Mouse (Mus musculus): ENCODE measurements at regions not wholly inside any gene's neighbourhood (a gene's known extent, or its start where the extent isn't known, plus 50 kb on each side); places are given as distances from the start of the nearest gene placed in this dataset.

DNA sequence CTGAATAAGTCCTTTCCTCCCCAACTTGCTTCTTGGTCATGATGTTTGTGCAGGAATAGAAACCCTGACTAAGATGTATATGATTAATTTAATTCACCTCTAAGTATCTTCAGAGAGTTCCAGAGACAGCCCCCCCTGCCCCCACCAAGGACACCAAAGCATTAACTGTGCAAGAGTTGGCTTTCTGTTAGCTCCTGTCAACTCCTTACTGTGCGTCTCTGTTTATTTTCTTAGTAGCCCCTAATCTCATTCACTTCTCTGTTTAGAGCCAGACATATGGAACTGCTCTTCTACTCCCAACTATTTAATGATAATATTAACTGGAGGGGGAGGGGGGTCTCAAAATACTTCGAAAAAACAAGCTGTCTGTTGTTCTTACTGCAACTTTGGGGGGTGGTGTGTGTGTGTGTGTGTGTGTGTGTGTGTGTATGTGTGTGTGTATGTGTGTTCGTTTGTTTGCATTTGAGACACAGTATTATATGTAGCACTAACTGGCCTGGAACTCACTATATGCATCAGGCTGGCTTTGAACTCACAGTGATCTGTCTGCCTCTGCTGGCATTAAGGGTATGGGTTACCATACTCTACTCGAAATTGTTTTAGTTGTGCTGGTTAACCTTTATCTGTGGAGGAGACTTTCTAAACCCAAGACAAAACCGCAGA lies 89.8 kb downstream of the Elovl4 start:
- Histone ChIP-seq H3K4me1 (ENCODE audit: control insufficient read depth, insufficient read depth, insufficient read length) (no peaks in the 10 kb centered on the region), H3K27me3 (ENCODE audit: control insufficient read depth, insufficient read depth, low read length) (no peaks in the 10 kb centered on the region), H3K4me3 (ENCODE audit: extremely low read depth, insufficient read depth, insufficient read length) (no peak overlapping the region), H3K36me3 (ENCODE audit: control insufficient read depth, insufficient read depth, low read length) (no peaks in the 10 kb centered on the region), H3K27ac (ENCODE audit: insufficient read depth, low read length) (no peak overlapping the region)
- DNase-seq (ENCODE audit: low read depth in 1 of 2, low spot score in 2 of 2): no peak
- TF ChIP-seq CTCF (IDR thresholded peaks at IDR 0.05; ENCODE audit: extremely low read depth, insufficient read depth, insufficient read length, insufficient replicate concordance) (no peak), POLR2A (IDR thresholded peaks at IDR 0.05; ENCODE audit: low read depth, low read length) (no peak)
- 78% methylated on average over 5 of the region's 5 CpGs for WGBS

GRCm38 (mm10) chr9:83707361-83707760 lies 98.7 kb downstream of the Elovl4 start:
- H3K36me3 ChIP-seq (ENCODE audit: control insufficient read depth, insufficient read depth, low read length): no peaks in the 10 kb centered on the region
- WGBS: 79% methylated on average over 3 of the region's 3 CpGs

DNA sequence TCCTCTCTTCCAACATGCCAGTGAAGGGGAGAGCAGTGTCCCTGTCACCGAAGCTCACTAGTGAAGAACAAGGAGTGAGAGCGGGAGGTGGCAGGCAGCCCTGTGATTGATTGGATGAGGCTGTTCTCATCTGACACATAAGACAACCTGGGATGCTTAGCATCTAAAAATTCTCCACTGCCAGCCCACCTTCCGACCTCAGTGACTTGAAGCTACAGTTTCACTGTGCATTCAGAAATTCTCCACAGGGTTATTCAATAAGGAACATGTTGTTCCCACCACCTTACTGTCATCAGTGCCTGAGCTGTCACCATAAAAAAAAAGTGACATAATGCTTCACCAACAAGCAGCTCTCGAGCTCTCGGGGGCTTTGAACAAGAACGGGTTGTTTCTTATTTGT lies 100.0 kb downstream of the Elovl4 start:
- TF ChIP-seq CTCF (IDR thresholded peaks at IDR 0.05; ENCODE audit: extremely low read depth, insufficient read depth, insufficient read length, insufficient replicate concordance): no peak
- TF ChIP-seq POLR2A (IDR thresholded peaks at IDR 0.05; ENCODE audit: low read depth, low read length): no peak
- Histone ChIP-seq H3K27ac (ENCODE audit: insufficient read depth, low read length) (no peak overlapping the region), H3K27me3 (ENCODE audit: control insufficient read depth, insufficient read depth, low read length) (no peaks in the 10 kb centered on the region), H3K4me3 (ENCODE audit: extremely low read depth, insufficient read depth, insufficient read length) (no peak overlapping the region), H3K4me1 (ENCODE audit: control insufficient read depth, insufficient read depth, insufficient read length) (no peaks in the 10 kb centered on the region), H3K36me3 (ENCODE audit: control insufficient read depth, insufficient read depth, low read length) (no peaks in the 10 kb centered on the region)
- 86% methylated on average over 6 of the region's 6 CpGs for WGBS
- no peak for DNase-seq (ENCODE audit: low read depth in 1 of 2, low spot score in 2 of 2)

More at GRCm38 (mm10) chr9:83707361-83707760, 98.7 kb downstream of the Elovl4 start:
- Histone ChIP-seq H3K4me1 (ENCODE audit: control insufficient read depth, insufficient read depth, insufficient read length) (no peaks in the 10 kb centered on the region), H3K27ac (ENCODE audit: insufficient read depth, low read length) (no peak overlapping the region), H3K27me3 (ENCODE audit: control insufficient read depth, insufficient read depth, low read length) (no peaks in the 10 kb centered on the region), H3K4me3 (ENCODE audit: extremely low read depth, insufficient read depth, insufficient read length) (no peak overlapping the region)
- no peak for TF ChIP-seq CTCF (IDR thresholded peaks at IDR 0.05; ENCODE audit: extremely low read depth, insufficient read depth, insufficient read length, insufficient replicate concordance)
- TF ChIP-seq POLR2A (IDR thresholded peaks at IDR 0.05; ENCODE audit: low read depth, low read length): no peak
- no peak for DNase-seq (ENCODE audit: low read depth in 1 of 2, low spot score in 2 of 2)

GRCm38 (mm10) chr9:83704186-83704585 lies 101.9 kb downstream of the Elovl4 start:
- no peaks in the 10 kb centered on the region for H3K27me3 ChIP-seq (ENCODE audit: control insufficient read depth, insufficient read depth, low read length)
- TF ChIP-seq CTCF (IDR thresholded peaks at IDR 0.05; ENCODE audit: extremely low read depth, insufficient read depth, insufficient read length, insufficient replicate concordance): no peak
- no peak for TF ChIP-seq POLR2A (IDR thresholded peaks at IDR 0.05; ENCODE audit: low read depth, low read length)
- DNase-seq (ENCODE audit: low read depth in 1 of 2, low spot score in 2 of 2): no peak
- no peaks in the 10 kb centered on the region for H3K36me3 ChIP-seq (ENCODE audit: control insufficient read depth, insufficient read depth, low read length)
- H3K4me1 ChIP-seq (ENCODE audit: control insufficient read depth, insufficient read depth, insufficient read length): no peaks in the 10 kb centered on the region
- no peak overlapping the region for H3K4me3 ChIP-seq (ENCODE audit: extremely low read depth, insufficient read depth, insufficient read length)
- H3K27ac ChIP-seq (ENCODE audit: insufficient read depth, low read length): no peak overlapping the region

GRCm38 (mm10) chr9:83700916-83701315 lies 105.2 kb downstream of the Elovl4 start:
- Histone ChIP-seq H3K27me3 (ENCODE audit: control insufficient read depth, insufficient read depth, low read length) (no peaks in the 10 kb centered on the region), H3K36me3 (ENCODE audit: control insufficient read depth, insufficient read depth, low read length) (no peaks in the 10 kb centered on the region), H3K4me1 (ENCODE audit: control insufficient read depth, insufficient read depth, insufficient read length) (no peaks in the 10 kb centered on the region), H3K4me3 (ENCODE audit: extremely low read depth, insufficient read depth, insufficient read length) (no peak overlapping the region), H3K27ac (ENCODE audit: insufficient read depth, low read length) (no peak overlapping the region)
- DNase-seq (ENCODE audit: low read depth in 1 of 2, low spot score in 2 of 2): no peak
- 92% methylated on average over 7 of the region's 7 CpGs for WGBS
- TF ChIP-seq CTCF (IDR thresholded peaks at IDR 0.05; ENCODE audit: extremely low read depth, insufficient read depth, insufficient read length, insufficient replicate concordance) (no peak), POLR2A (IDR thresholded peaks at IDR 0.05; ENCODE audit: low read depth, low read length) (no peak)

GRCm38 (mm10) chr9:83700056-83700455 lies 106.0 kb downstream of the Elovl4 start:
- H3K27me3 ChIP-seq (ENCODE audit: control insufficient read depth, insufficient read depth, low read length): no peaks in the 10 kb centered on the region
- TF ChIP-seq CTCF (IDR thresholded peaks at IDR 0.05; ENCODE audit: extremely low read depth, insufficient read depth, insufficient read length, insufficient replicate concordance): no peak
- no peak for TF ChIP-seq POLR2A (IDR thresholded peaks at IDR 0.05; ENCODE audit: low read depth, low read length)

More at GRCm38 (mm10) chr9:83700056-83700455, 106.0 kb downstream of the Elovl4 start:
- Histone ChIP-seq H3K27ac (ENCODE audit: insufficient read depth, low read length) (no peak overlapping the region), H3K4me3 (ENCODE audit: extremely low read depth, insufficient read depth, insufficient read length) (no peak overlapping the region), H3K36me3 (ENCODE audit: control insufficient read depth, insufficient read depth, low read length) (no peaks in the 10 kb centered on the region), H3K4me1 (ENCODE audit: control insufficient read depth, insufficient read depth, insufficient read length) (no peaks in the 10 kb centered on the region)
- no peak for DNase-seq (ENCODE audit: low read depth in 1 of 2, low spot score in 2 of 2)
- WGBS: 88% methylated on average over 7 of the region's 7 CpGs

Measured in spleen, adult 2 months (tissue).